Mouse (Mus musculus) intestine, embryonic 14.5 days (tissue): ENCODE data around the gene Ankrd33b. TPM values are rescaled to one million over a fixed set of nuclear protein-coding genes. Genes with fewer than 3 reads are reported as not detected.
A peak's percentile ranks its signal among the peaks of the same experiment; 100 is the strongest.

Experiments used
- ATAC-seq: fragments of 200-750 bp; cut with Nextera tagmentation; replicated peaks from 2 replicates; pipeline ENCODE4 v1.8.0; 2017; ENCODE audit warnings: low read depth, moderate number of reproducible peaks, moderate TSS enrichment, moderate library complexity; ENCODE audit not compliant: low FRiP score, low TSS enrichment
- DNase-seq: peaks from one replicate; pipeline ENCODE4 v3.0.0-alpha.2; 2018; ENCODE audit warnings: low spot score
- H3K27ac ChIP-seq: fragments of 300-500 bp; sonication (generic); 2 replicates; pipeline ENCODE4 v1.5.1; 2014; ENCODE audit warnings: low read depth, mild to moderate bottlenecking, control low read depth
- H3K27me3 ChIP-seq: fragments of 300-500 bp; sonication (generic); replicated peaks from 2 replicates; pipeline ENCODE4 v1.6.1; 2014; ENCODE audit warnings: low read length, control low read depth; ENCODE audit not compliant: control insufficient read depth, insufficient read depth
- H3K36me3 ChIP-seq: fragments of 300-500 bp; sonication (generic); 2 replicates; pipeline ENCODE4 v1.6.1; 2014; ENCODE audit warnings: low read length, control low read depth; ENCODE audit not compliant: control insufficient read depth, insufficient read depth
- H3K4me1 ChIP-seq: fragments of 300-500 bp; sonication (generic); replicated peaks from 2 replicates; pipeline ENCODE4 v1.6.1; 2014; ENCODE audit warnings: low read length, control low read depth, mixed read lengths; ENCODE audit not compliant: control insufficient read depth, insufficient read depth
- H3K4me2 ChIP-seq: fragments of 300-500 bp; sonication (generic); 2 replicates; pipeline ENCODE4 v1.6.1; 2014; ENCODE audit warnings: low read length
- H3K4me3 ChIP-seq: fragments of 300-500 bp; sonication (generic); 2 replicates; pipeline ENCODE4 v1.5.1; 2014; ENCODE audit warnings: low read depth, low read length, control low read depth, mixed read lengths
- H3K9ac ChIP-seq: fragments of 300-500 bp; sonication (generic); 2 replicates; pipeline ENCODE4 v1.6.1; 2014; ENCODE audit warnings: mild to moderate bottlenecking, low read length
- H3K9me3 ChIP-seq: fragments of 300-500 bp; sonication (generic); 2 replicates; pipeline ENCODE4 v1.6.1; 2016; ENCODE audit warnings: low read length, control low read depth; ENCODE audit not compliant: control insufficient read depth
- WGBS: fragments of 180-500 bp; shearing (Covaris S2); extraction: QIAGEN DNeasy Blood & Tissue Kit; methylation state at CpG from one replicate; pipeline ENCODE4 v1.1.7; 2014; 5-methylcytosine and 5-hydroxymethylcytosine counted together
- polyA plus RNA-seq: library from polyadenylated mRNA; unstranded; fragments of >200 nt; fragmentation: Nextera tagmentation; extraction: Ambion mirVana; gene quantifications from 2 replicates; pipeline ENCODE4 v1.2.1, GENCODE M21; 2014

Gene Ankrd33b
- polyA plus RNA-seq, 1 experiment from 2014 or later: 0.41 TPM

- H3K27me3 ChIP-seq: no peaks in the 10 kb centered on the region
- H3K27ac ChIP-seq: no peak overlapping the region
- H3K9ac ChIP-seq: no peak overlapping the region
- no peak overlapping the region for H3K4me2 ChIP-seq
- no peaks in the 10 kb centered on the region for H3K4me1 ChIP-seq
- no peak overlapping the region for H3K4me3 ChIP-seq
- DNase-seq (no peak), ATAC-seq (no peak)
- H3K9me3 ChIP-seq: peaks cover under 1% of the 10 kb centered on the region; the same call in 1 of the 2 replicates
- WGBS: 85% methylated on average over 4 of the region's 4 CpGs
- H3K36me3 ChIP-seq: no peaks in the 10 kb centered on the region
These were observed 24.6 kb upstream of the Ankrd33b start for GRCm38 (mm10) chr15:31392135-31392534.

GRCm38 (mm10) chr15:31381936-31382468 is 14.5 kb upstream of the Ankrd33b start:
- H3K27me3 ChIP-seq: no peaks in the 10 kb centered on the region
- H3K9ac ChIP-seq: no peak overlapping the region
- H3K4me1 ChIP-seq: no peaks in the 10 kb centered on the region
- peaks cover 2% of the 10 kb centered on the region; the same call in 1 of the 2 replicates for H3K9me3 ChIP-seq
- WGBS: 50% methylated on average over 11 of the region's 11 CpGs
- no peaks in the 10 kb centered on the region for H3K36me3 ChIP-seq
- ATAC-seq (0 out of 2 replicates have a peak, but pooled peaks have one; percentile 55), DNase-seq (no peak)
- no peak overlapping the region for H3K4me3 ChIP-seq
- H3K27ac ChIP-seq: no peak overlapping the region
- no peak overlapping the region for H3K4me2 ChIP-seq

GRCm38 (mm10) chr15:31379471-31379870 is 11.9 kb upstream of the Ankrd33b start:
- DNase-seq (no peak), ATAC-seq (no peak)
- H3K36me3 ChIP-seq: no peaks in the 10 kb centered on the region
- H3K27ac ChIP-seq: no peak overlapping the region
- H3K9ac ChIP-seq: no peak overlapping the region
- no peak overlapping the region for H3K4me3 ChIP-seq
- no peaks in the 10 kb centered on the region for H3K27me3 ChIP-seq
- H3K4me2 ChIP-seq: no peak overlapping the region
- H3K4me1 ChIP-seq: 0 out of 2 replicates have a peak, but pooled peaks cover 5% of the 10 kb centered on the region
- H3K9me3 ChIP-seq: no peaks in the 10 kb centered on the region
- WGBS: 87% methylated on average over 3 of the region's 3 CpGs

- ATAC-seq: no peak
- Histone ChIP-seq H3K4me1 (0 out of 2 replicates have a peak, but pooled peaks cover 5% of the 10 kb centered on the region), H3K9me3 (no peaks in the 10 kb centered on the region), H3K27me3 (0 out of 2 replicates have a peak, but pooled peaks cover 4% of the 10 kb centered on the region), H3K4me2 (no peak overlapping the region), H3K36me3 (no peaks in the 10 kb centered on the region), H3K9ac (no peak overlapping the region), H3K4me3 (no peak overlapping the region), H3K27ac (no peak overlapping the region)
- DNase-seq: no peak
- 14% methylated on average over 4 of the region's 4 CpGs for WGBS
These were observed 7.7 kb upstream of the Ankrd33b start for GRCm38 (mm10) chr15:31375212-31375611.

- H3K27me3 ChIP-seq: peaks cover 59% of the 10 kb centered on the region
These were observed 1.6 kb upstream of the Ankrd33b start for GRCm38 (mm10) chr15:31369125-31369612.

GRCm38 (mm10) chr15:31368556-31368955 is 1.0 kb upstream of the Ankrd33b start:
- peaks cover 7% of the 10 kb centered on the region; the same call in 1 of the 2 replicates for H3K4me1 ChIP-seq
- no peaks in the 10 kb centered on the region for H3K9me3 ChIP-seq
- H3K4me2 ChIP-seq: no peak overlapping the region
- DNase-seq (peak; percentile 63), ATAC-seq (no peak)
- H3K9ac ChIP-seq: no peak overlapping the region
- H3K27me3 ChIP-seq: peaks cover 65% of the 10 kb centered on the region
- no peak overlapping the region for H3K27ac ChIP-seq
- no peaks in the 10 kb centered on the region for H3K36me3 ChIP-seq
- no peak overlapping the region for H3K4me3 ChIP-seq
- 25% methylated on average over 8 of the region's 8 CpGs for WGBS

More at GRCm38 (mm10) chr15:31369125-31369612, 1.6 kb upstream of the Ankrd33b start:
- H3K4me3 ChIP-seq: no peak overlapping the region
- no peak overlapping the region for H3K9ac ChIP-seq
- ATAC-seq (no peak), DNase-seq (no peak)
- H3K4me1 ChIP-seq: peaks cover 7% of the 10 kb centered on the region; the same call in 1 of the 2 replicates
- 12% methylated on average over 12 of the region's 12 CpGs for WGBS
- H3K9me3 ChIP-seq: no peaks in the 10 kb centered on the region
- no peaks in the 10 kb centered on the region for H3K36me3 ChIP-seq
- no peak overlapping the region for H3K4me2 ChIP-seq
- no peak overlapping the region for H3K27ac ChIP-seq

GRCm38 (mm10) chr15:31366596-31367480 is 688 bp downstream of the Ankrd33b start:
- Histone ChIP-seq H3K9ac (peak overlapping the region; percentile 20), H3K4me3 (peak overlapping the region; percentile 57), H3K4me2 (peak overlapping the region; percentile 100), H3K36me3 (no peaks in the 10 kb centered on the region), H3K27ac (no peak overlapping the region), H3K9me3 (no peaks in the 10 kb centered on the region), H3K27me3 (peaks cover 66% of the 10 kb centered on the region), H3K4me1 (peaks cover 7% of the 10 kb centered on the region; the same call in 1 of the 2 replicates)
- ATAC-seq: 0 out of 2 replicates have a peak, but pooled peaks have one; percentile 49
- WGBS: under 1% methylated on average over 59 of the region's 72 CpGs
- peak; percentile 74 for DNase-seq

- H3K4me2 ChIP-seq: peak overlapping the region; percentile 100
- H3K4me3 ChIP-seq: peak overlapping the region; percentile 57
- ATAC-seq (no peak), DNase-seq (peak; percentile 79)
- H3K27me3 ChIP-seq: peaks cover 66% of the 10 kb centered on the region
- no peaks in the 10 kb centered on the region for H3K9me3 ChIP-seq
- H3K4me1 ChIP-seq: peaks cover 7% of the 10 kb centered on the region; the same call in 1 of the 2 replicates
- no peak overlapping the region for H3K9ac ChIP-seq
- 3% methylated on average over 37 of the region's 37 CpGs for whole genome bisulfite sequencing
- H3K27ac ChIP-seq: no peak overlapping the region
- H3K36me3 ChIP-seq: no peaks in the 10 kb centered on the region
These were observed 1.6 kb downstream of the Ankrd33b start for GRCm38 (mm10) chr15:31365720-31366591.
